Mouse (Mus musculus) embryonic facial prominence, embryonic 11.5 days (tissue): ENCODE measurements around the gene Nmb. TPM values are rescaled to one million over a fixed set of nuclear protein-coding genes. Genes with fewer than 3 reads are reported as not detected.

ENCODE experiments used
- ATAC-seq: fragments of 200-750 bp; cut with Nextera tagmentation; replicated peaks from 2 replicates; pipeline ENCODE4 v1.8.0; 2017; ENCODE audit warnings: low read depth; ENCODE audit not compliant: insufficient number of reproducible peaks, low FRiP score, low TSS enrichment
- DNase-seq: peaks from one replicate; pipeline ENCODE4 v3.0.0-alpha.2; 2015; ENCODE audit warnings: low spot score
- H3K27ac ChIP-seq: fragments of 300-500 bp; sonication (generic); replicated peaks from 2 replicates; pipeline ENCODE4 v1.5.1; 2014; ENCODE audit warnings: mild to moderate bottlenecking, low read depth, low read length, control low read depth
- H3K27me3 ChIP-seq: fragments of 300-500 bp; sonication (generic); 2 replicates; pipeline ENCODE4 v1.6.1; 2014; ENCODE audit warnings: mild to moderate bottlenecking, low read length, moderate library complexity, mixed read lengths; ENCODE audit not compliant: control insufficient read depth, insufficient read depth
- H3K36me3 ChIP-seq: fragments of 300-500 bp; sonication (generic); replicated peaks from 2 replicates; pipeline ENCODE4 v1.6.1; 2014; ENCODE audit warnings: low read depth, mild to moderate bottlenecking, low read length, moderate library complexity, mixed read lengths; ENCODE audit not compliant: control insufficient read depth, insufficient read depth
- H3K4me1 ChIP-seq: fragments of 300-500 bp; sonication (generic); 2 replicates; pipeline ENCODE4 v1.6.1; 2014; ENCODE audit warnings: low read length, mixed read lengths; ENCODE audit not compliant: control insufficient read depth, insufficient read depth
- H3K4me2 ChIP-seq: fragments of 300-500 bp; sonication (generic); 2 replicates; pipeline ENCODE4 v1.6.1; 2014; ENCODE audit warnings: low read depth, mild to moderate bottlenecking, control low read depth, low read length, moderate library complexity
- H3K4me3 ChIP-seq: fragments of 300-500 bp; sonication (generic); 2 replicates; pipeline ENCODE4 v1.5.1; 2014; ENCODE audit warnings: low read depth, low read length, control low read depth
- H3K9ac ChIP-seq: fragments of 300-500 bp; sonication (generic); replicated peaks from 2 replicates; pipeline ENCODE4 v1.6.1; 2014; ENCODE audit warnings: mild to moderate bottlenecking, control low read depth, low read length
- H3K9me3 ChIP-seq: fragments of 300-500 bp; sonication (generic); replicated peaks from 2 replicates; pipeline ENCODE4 v1.6.1; 2016; ENCODE audit warnings: mild to moderate bottlenecking, low read length, inconsistent platforms, mixed read lengths; ENCODE audit not compliant: control insufficient read depth
- WGBS: fragments of 180-500 bp; shearing (Covaris S2); extraction: QIAGEN DNeasy Blood & Tissue Kit; methylation state at CpG from one replicate; pipeline ENCODE4 v1.1.7; 2014; 5-methylcytosine and 5-hydroxymethylcytosine counted together
- polyA plus RNA-seq: library from polyadenylated mRNA; unstranded; fragments of >200 nt; fragmentation: Nextera tagmentation; extraction: Ambion mirVana; gene quantifications from 2 replicates; pipeline ENCODE4 v1.2.1, GENCODE M21; 2014

The Nmb gene
- polyA plus RNA-seq, 1 experiment from 2014 or later: 7.3 TPM

DNA sequence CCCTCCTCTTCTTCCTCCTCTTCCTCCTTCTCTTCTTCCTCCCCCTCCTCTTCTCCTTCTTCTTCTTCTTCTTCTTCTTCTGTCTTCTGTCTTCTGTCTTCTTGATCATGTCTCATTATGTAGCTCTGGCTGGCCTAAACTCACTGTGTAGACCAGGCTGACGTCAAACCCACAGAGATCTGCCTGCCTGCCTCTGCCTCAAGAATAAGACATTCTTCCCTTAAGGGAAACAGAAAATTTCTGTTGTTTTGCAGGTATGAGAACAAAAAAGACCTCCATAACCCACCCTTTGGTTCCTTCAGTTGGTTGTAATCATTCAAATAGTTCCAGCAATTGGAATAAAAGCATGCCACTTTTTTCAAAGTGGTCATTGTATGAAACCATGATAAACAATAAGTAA is 40.7 kb downstream of the Nmb start:
- H3K4me1 ChIP-seq: no peaks in the 10 kb centered on the region; the same call in none of the 2 replicates
- H3K27ac ChIP-seq: no peak overlapping the region
- ATAC-seq (no peak), DNase-seq (no peak)
- WGBS: 73% methylated on average over 1 of the region's 1 CpGs
- H3K27me3 ChIP-seq: no peaks in the 10 kb centered on the region
- no peak overlapping the region for H3K4me2 ChIP-seq
- H3K36me3 ChIP-seq: peaks cover 2% of the 10 kb centered on the region
- no peaks in the 10 kb centered on the region for H3K9me3 ChIP-seq
- H3K9ac ChIP-seq: no peak overlapping the region
- H3K4me3 ChIP-seq: no peak overlapping the region

DNA sequence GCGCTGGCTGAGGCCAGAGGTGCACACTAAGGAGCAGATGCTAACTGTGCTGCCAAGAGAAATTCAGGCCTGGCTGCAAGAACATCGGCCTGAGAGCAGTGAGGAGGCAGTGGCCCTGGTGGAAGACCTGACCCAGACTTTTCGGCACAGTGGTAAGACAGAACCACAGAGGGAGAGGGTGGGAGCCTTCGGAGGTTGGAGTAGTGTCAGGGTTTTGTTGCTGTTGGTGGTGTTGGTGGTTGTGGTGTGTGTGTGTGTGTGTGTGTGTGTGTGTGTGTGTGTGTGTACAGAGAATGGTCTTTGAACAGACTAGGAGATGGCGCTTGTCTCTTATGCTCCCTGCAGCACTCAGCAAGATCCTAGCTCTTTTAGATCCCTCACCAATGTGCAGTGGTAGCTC is 41.4 kb downstream of the Nmb start:
- no peak for DNase-seq
- Histone ChIP-seq H3K4me2 (no peak overlapping the region), H3K27ac (no peak overlapping the region), H3K4me1 (no peaks in the 10 kb centered on the region; the same call in none of the 2 replicates), H3K27me3 (no peaks in the 10 kb centered on the region), H3K4me3 (no peak overlapping the region), H3K9me3 (no peaks in the 10 kb centered on the region), H3K9ac (no peak overlapping the region), H3K36me3 (peaks cover 2% of the 10 kb centered on the region)
- 88% methylated on average over 5 of the region's 5 CpGs for WGBS
- no peak for ATAC-seq

DNA sequence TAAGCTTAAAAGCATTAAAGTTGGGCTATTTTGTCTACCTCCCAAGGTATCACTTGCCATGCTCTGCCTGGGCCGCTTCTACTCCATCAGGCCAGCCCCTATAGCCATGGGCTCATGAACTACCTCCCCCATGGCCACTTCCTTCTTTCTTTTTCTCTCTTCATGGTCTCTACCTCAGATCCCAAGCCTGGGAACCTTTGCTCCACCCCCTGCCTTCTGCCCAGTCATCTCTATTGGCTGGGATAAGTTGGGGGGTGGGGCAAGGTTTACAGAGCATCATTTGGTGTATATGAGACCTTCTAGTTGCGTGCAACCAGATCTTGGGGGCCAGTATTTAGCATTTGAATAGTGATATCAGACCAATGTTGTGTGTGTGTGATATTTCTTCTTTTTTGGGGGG is 42.4 kb downstream of the Nmb start:
- Histone ChIP-seq H3K9ac (no peak overlapping the region), H3K36me3 (no peaks in the 10 kb centered on the region; the same call in none of the 2 replicates), H3K27me3 (no peaks in the 10 kb centered on the region), H3K9me3 (no peaks in the 10 kb centered on the region), H3K27ac (no peak overlapping the region), H3K4me2 (no peak overlapping the region), H3K4me3 (no peak overlapping the region), H3K4me1 (no peaks in the 10 kb centered on the region; the same call in none of the 2 replicates)
- ATAC-seq: no peak
- DNase-seq: no peak
- WGBS: 90% methylated on average over 2 of the region's 2 CpGs

DNA sequence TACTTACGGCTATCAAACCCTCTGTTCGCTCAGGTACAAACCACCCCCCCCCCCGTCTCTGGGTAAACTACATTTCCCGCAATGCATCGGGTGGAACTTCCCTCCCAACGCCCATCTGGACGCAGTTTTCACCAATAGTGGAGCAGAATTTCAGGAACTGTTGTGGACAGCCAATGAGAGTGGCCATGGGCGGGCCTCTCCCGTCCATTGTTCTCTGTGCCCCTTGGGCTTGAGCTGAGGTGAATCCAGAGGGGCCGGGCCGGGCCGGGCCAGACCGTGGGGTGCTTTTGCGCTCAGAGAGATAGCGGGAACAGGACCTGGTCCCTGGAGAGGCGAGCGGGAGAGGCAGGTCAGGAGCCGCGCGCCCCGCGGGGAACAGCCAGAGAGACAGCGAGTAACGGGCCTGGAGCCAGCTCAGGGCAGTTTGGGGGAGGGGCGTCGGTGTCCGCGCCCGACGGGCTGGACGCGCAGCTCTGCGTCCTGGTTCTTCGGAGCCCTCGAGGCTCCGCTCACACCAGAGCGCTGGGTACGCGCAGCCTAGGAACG is 44.1 kb downstream of the Nmb start, which contains the start of gene Zscan2:
TSS of gene Zscan2 (plus strand) at position 192 of the 546 bp plus-strand sequence.
- ATAC-seq (peak; percentile 98), DNase-seq (peak; percentile 97)
- Histone ChIP-seq H3K27ac (peak within 1 kb of the TSS; percentile 57), H3K27me3 (no peaks in the 10 kb centered on the region), H3K9me3 (no peaks in the 10 kb centered on the region), H3K4me3 (peak within 1 kb of the TSS; percentile 78), H3K4me1 (no peaks in the 10 kb centered on the region; the same call in none of the 2 replicates), H3K9ac (peak within 1 kb of the TSS; percentile 92), H3K4me2 (peak within 1 kb of the TSS; percentile 78), H3K36me3 (no peaks in the 10 kb centered on the region; the same call in none of the 2 replicates)
- under 1% methylated on average over 40 of the region's 40 CpGs for WGBS

DNA sequence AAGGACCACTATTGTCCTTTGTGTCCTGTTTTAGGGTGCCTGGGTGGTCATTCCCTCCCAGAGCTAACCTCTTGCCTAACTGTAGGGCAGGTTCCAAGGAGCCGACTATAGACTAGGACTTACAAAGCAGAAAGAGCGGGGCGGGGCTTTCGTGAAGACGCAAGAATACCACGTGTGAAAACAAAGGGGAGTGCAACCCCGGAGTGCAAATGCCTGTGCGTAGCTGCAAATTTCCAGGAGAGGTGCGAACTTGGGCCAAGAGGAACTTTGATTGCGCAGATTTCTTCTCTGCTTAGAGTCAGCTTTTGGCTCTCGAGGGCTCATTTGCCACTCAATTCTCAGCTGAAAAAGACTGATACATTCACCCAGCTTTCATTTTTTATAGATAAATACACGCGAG is 44.6 kb downstream of the Nmb start:
- Histone ChIP-seq H3K9ac (peak overlapping the region; percentile 52), H3K36me3 (no peaks in the 10 kb centered on the region; the same call in 1 of the 2 replicates), H3K27ac (no peak overlapping the region), H3K9me3 (no peaks in the 10 kb centered on the region), H3K4me3 (peak overlapping the region; percentile 78), H3K4me2 (peak overlapping the region; percentile 78), H3K4me1 (no peaks in the 10 kb centered on the region; the same call in none of the 2 replicates), H3K27me3 (no peaks in the 10 kb centered on the region)
- DNase-seq: peak; percentile 87
- peak; percentile 54; the same call in 1 of the 2 replicates for ATAC-seq
- 1% methylated on average over 13 of the region's 13 CpGs for WGBS

DNA sequence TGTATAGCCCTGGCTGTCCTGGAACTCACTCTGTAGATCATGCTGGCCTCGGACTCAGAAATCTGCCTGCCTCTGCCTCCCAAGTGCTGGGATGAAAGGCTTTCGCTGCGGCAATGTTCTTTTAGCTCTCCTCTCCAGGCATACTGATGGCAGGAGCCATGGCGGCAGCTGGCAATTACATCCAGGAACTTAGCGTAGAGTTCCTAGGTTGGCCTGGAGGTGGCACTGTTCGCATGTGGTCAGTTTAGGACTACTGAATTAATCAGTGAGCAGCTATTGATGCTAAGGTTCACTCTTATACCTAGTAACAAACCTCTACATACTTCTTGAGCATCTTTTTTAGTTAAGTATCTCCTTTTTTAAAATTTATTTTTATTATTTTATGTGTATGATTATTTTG is 47.7 kb downstream of the Nmb start:
- Histone ChIP-seq H3K27ac (no peak overlapping the region), H3K27me3 (no peaks in the 10 kb centered on the region), H3K9me3 (no peaks in the 10 kb centered on the region), H3K4me2 (no peak overlapping the region), H3K4me1 (no peaks in the 10 kb centered on the region), H3K4me3 (no peak overlapping the region), H3K36me3 (no peaks in the 10 kb centered on the region), H3K9ac (no peak overlapping the region)
- DNase-seq (peak; percentile 84), ATAC-seq (no peak)
- 31% methylated on average over 6 of the region's 6 CpGs for WGBS

DNA sequence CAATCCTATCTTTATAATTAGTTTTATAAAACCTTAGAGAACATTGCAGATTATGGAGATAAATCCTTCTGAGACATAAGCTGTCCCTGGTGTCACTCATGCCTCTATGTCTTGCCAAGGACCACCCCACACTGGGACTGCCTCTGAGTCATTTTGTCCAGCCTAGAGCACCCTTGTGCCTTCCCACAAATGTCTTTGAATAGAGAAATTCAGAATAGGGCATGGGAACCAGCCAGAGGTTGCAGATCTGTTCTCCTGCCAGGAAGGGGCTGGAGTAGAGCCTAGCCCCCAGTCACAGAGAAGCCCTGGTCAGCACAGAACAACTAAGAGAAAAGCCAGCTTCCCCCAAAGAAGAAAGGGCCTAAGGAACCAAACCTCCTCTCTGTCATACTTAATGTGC is 49.6 kb downstream of the Nmb start:
- H3K9ac ChIP-seq: no peak overlapping the region
- no peak overlapping the region for H3K27ac ChIP-seq

DNA sequence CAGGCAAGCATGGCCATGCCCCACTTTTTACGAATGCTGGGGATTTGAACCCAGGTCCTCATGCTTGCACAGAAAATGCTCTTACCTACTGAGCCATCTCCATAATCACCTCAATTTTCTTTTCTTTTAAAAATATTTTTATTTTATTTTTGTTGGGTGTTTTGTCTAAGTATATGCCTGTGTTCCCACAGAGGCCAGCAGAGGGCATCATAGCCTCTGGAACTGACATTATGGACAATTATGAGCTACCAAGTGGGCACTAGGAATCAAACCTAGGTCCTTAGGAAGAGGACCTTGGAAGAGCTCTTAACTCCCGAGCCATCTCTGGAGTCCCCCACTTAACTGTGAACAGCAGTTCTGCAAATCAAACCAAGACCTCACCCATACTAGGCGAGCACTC is 51.7 kb downstream of the Nmb start:
- no peak overlapping the region for H3K27ac ChIP-seq
- no peaks in the 10 kb centered on the region for H3K4me1 ChIP-seq
- H3K9me3 ChIP-seq: no peaks in the 10 kb centered on the region
- no peaks in the 10 kb centered on the region for H3K27me3 ChIP-seq
- no peaks in the 10 kb centered on the region for H3K36me3 ChIP-seq
- H3K4me2 ChIP-seq: no peak overlapping the region
- 90% methylated on average over 3 of the region's 3 CpGs for WGBS
- no peak for ATAC-seq
- H3K4me3 ChIP-seq: no peak overlapping the region
- no peak overlapping the region for H3K9ac ChIP-seq
- DNase-seq: no peak

More for the DNA sequence above, 49.6 kb downstream of the Nmb start:
- Histone ChIP-seq H3K4me1 (no peaks in the 10 kb centered on the region), H3K4me3 (no peak overlapping the region), H3K9me3 (no peaks in the 10 kb centered on the region), H3K4me2 (no peak overlapping the region), H3K27me3 (no peaks in the 10 kb centered on the region), H3K36me3 (no peaks in the 10 kb centered on the region)
- DNase-seq (no peak), ATAC-seq (no peak)
